Mouse (Mus musculus) layer of hippocampus, adult 2 months (tissue): ENCODE results near the gene Apol9a. TPM values are rescaled to one million over a fixed set of nuclear protein-coding genes. Genes with fewer than 3 reads are reported as not detected.
"Not testable (repeated sequence)": the region's sequence is repeated elsewhere in the genome, so short reads cannot be mapped to it uniquely, and the experiment has no call there.

Experiments
- DNase-seq, 2 experiments: peaks; one replicate each; pipeline ENCODE4 v3.0.0; 2022; ENCODE audit warnings: low spot score in 2 of 2
- H3K27ac ChIP-seq: fragments of 200-600 bp; 2 replicates; pipeline ENCODE4 v1.8.1; 2022
- H3K4me3 ChIP-seq: fragments of 200-600 bp; 2 replicates; pipeline ENCODE4 v1.8.1; 2022; ENCODE audit warnings: mild to moderate bottlenecking
- CTCF ChIP-seq: fragments of 200-600 bp; conservative IDR thresholded peaks from 2 replicates; pipeline ENCODE4 v1.8.1; 2022; ENCODE audit warnings: antibody characterized with exemption, mild to moderate bottlenecking, moderate library complexity
- long read RNA-seq, 2 experiments: library from polyadenylated mRNA; stranded (forward); transcript quantifications; one replicate each; pipeline ENCODE4 v2.0.0; 2021; ENCODE audit warnings: borderline mapping rate in 2 of 2
- total RNA-seq, 2 experiments: library from RNA; stranded (reverse); gene quantifications; 2 replicates each; pipeline ENCODE4 v1.2.3; 2021

The Apol9a gene
- not detected for total RNA-seq
- long read RNA-seq, experiment 1: 0 reads
- long read RNA-seq, experiment 2: 0 reads

DNA sequence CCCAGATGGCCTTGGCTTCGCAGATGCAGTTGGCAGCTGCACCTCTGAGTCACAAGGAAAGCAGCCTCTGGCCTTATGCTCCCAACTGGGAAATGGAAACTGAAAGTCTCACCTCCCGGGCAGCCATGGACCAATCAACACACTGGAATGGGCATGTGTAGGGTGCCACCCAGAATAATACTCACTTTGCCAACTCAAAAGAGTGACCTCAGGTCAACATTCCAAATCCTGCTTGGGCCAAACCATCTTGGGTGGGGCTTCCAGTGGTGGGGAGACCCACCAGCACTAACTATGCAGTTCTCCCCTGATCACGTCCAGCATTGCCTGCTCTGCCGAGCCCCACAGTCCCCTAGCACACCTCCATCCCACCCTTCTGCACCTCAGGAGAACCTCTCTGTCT lies at the start of gene Apol9a:
Apol9a (minus strand) TSS at position 101 of the 400 bp plus-strand sequence.
- not testable (repeated sequence) for H3K4me3 ChIP-seq, DNase-seq, H3K27ac ChIP-seq

DNA sequence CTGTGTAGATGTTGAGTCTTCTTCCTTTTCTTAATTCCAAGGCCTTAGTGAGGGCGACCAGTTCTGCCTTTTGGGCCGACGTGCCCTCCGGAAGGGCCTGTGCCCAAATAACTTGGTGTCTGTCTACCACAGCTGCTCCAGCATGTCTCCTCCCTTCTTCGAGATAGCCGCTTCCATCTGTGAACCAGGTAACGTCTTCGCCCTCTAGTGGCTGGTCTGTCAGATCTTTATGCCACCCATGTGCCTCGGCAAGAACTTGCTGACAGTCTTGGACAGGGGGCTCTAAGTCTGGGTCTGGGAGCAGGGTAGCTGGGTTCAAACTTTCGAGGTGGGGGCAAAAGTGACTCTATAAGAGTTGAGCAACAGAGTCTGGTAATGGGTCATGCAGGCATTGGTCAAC lies 39.0 kb upstream of the Apol9a start:
- H3K27ac ChIP-seq, H3K4me3 ChIP-seq, DNase-seq: not testable (repeated sequence)
- TF ChIP-seq CTCF: peak; percentile 48

DNA sequence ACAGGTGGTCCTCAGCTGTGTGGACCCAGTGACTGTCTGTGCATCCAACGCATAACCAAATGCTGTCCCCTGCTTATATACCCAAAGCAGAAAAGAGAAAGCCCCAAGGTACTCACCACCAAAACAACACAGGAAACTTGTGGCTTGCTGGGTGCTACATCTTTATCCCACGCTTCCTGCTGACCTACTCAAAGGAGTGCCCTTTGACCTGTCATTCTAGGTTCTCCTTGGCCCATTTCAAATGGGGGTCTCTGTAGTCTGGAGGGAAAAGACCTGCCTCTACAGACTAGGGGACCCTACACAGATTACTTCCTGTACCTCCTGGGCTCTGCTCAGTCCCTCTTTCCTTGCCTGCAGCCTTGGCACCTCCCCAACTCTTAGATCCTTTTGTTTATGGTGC lies 36.5 kb upstream of the Apol9a start, which contains the start of gene Apol7b:
Apol7b (minus strand) TSS at position 101 of the 400 bp plus-strand sequence.
- H3K27ac ChIP-seq, H3K4me3 ChIP-seq, DNase-seq: not testable (repeated sequence)

DNA sequence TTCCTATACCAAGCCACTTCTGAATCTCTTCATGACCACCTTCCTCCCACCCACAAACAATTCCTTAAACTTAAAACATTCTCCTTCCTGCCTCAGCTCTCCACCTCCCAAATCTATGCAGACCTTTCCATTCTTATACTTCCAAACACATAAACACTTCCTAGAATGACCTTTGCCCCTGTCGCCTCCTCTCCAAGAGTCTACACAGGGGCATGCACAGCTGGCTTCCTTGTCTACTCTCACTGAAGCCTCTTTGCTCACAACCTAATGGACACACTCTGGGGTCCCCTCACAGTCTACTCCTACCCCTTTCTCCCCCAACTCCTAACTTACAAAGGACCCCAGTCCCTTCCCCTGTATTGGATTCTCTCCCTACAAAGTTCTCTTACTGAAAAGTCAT lies 34.7 kb upstream of the Apol9a start:
- not testable (repeated sequence) for DNase-seq

DNA sequence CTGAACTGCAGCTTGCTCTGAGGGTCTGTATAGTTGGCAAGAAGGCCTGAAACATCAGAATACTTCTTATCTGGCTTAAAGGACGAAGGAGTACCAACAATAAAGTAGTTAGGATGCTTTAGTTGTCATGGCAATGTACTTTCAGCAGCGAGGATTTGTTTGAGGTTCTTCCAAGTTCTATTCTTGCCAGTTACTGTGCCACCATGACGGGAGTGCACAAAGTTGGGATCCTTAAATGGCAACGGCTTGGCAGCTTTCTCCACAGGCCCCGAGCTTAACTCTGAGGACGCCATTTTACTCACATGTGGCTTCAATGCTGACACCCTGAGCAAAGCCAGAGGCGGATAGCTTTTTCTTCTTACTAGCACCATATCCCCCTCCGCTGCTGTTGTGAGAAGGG lies 33.8 kb upstream of the Apol9a start:
- H3K27ac ChIP-seq, H3K4me3 ChIP-seq: not testable (repeated sequence)
- DNase-seq: peak; percentile 24 to 62

More for the DNA sequence above, 34.7 kb upstream of the Apol9a start:
- not testable (repeated sequence) for H3K27ac ChIP-seq, H3K4me3 ChIP-seq

DNA sequence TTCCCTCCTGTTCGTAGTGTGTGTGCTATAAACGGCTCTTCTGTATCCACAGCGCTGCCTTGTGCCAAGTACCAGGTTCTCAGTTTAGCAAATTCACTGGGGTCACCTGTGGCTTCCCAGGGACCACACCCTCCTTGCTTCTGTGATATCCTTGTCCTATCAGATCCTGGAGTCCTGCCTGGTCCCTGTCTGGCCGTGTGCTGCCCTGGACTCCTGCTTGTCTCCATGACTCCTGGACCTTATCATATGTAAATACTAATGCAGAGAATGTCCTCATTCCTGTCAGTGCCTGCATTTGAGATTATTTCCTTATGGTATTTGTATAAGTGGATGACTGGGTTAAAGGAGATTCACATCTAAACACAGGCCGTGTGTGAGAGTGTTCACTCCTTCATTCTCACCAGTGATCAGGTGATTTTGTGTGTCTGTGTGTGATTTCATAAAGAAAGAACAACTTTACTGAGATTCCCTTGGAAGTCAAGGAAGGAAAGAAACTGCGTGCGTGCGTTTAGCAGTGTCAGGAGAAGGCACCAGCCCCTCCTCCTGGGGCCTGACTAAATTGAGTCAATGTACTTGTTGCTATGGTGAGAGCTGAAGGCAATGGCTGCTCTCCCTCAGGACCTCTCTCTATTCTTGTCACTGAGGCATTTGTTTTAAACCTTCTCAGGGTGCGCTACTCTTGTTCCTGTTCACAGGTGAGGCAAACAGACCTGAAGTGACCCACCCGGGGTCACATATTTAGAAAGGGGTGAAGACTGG lies 17.9 kb upstream of the Apol9a start:
- DNase-seq, H3K4me3 ChIP-seq, H3K27ac ChIP-seq: not testable (repeated sequence)

DNA sequence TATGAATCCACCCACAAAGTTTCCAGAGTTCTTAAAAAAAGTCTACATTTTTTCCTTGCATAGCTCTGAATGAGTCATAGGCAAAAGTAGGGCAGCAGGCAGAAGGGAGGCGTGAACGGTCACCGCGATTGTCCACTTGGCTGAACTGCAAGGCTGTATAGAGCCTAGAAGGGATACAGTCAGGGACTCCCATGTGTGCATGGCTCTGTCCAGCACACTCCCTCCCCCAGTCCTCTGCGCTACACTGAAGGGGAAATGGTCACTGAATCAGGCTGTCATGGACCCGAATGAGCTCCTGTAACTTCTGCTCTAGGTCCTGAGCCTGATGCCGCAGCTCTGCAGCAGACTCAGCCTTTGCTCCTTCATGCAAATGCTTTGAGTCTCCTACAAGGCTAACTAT lies 12.0 kb upstream of the Apol9a start:
- DNase-seq, H3K27ac ChIP-seq: not testable (repeated sequence)

DNA sequence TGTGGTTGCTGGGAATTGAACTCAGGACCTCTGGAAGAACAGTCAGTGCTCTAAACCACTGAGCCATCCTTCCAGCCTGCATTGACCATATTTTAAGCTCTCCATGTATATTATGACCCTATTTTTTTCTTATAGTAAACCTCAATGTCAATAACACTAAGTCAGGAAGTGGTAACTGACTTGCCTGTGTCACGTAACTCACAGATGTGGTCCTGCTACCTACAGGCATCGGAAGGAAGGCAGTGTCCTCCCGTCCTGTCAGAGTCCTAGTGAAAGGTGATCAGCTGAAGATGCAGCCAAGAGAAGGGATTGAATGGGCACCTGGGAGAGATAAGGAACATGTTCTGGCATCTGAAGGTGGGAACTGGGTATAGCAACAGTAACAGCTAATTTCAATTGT lies 8.7 kb upstream of the Apol9a start:
- not testable (repeated sequence) for H3K27ac ChIP-seq, DNase-seq, H3K4me3 ChIP-seq

More for the DNA sequence above, 12.0 kb upstream of the Apol9a start:
- not testable (repeated sequence) for H3K4me3 ChIP-seq

DNA sequence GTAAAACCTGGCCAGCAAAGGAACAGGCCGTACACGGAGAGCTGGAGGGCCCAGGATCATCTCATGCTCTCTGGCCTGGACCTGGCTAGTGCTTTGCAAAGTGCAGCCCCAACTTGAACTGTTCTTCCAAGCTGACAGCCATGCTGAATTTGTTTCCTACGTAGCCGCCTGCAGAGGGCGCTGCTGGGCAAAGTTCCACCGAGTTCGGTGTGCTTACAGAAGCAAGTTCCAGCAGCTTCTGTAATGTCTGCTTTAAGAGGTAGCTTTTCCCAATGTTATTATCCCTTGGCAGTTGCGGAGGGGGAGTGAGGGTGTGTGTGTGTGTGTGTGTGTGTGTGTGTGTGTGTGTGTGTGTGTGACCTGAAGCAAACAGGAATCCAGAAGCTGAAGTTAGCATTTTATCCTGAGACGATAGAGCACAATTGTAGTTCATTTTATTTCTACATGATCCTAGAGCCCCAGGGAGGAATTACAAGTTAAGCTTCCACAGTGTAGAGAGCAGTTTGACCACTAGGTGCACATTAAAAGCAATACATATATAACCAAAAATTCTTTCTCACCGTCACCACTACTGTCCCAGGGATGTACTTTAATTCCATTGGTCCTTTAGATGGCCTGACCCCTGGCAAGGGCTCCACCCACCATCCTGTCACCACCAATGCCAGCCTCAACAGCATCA lies 5.9 kb upstream of the Apol9a start:
- not testable (repeated sequence) for H3K4me3 ChIP-seq, DNase-seq

DNA sequence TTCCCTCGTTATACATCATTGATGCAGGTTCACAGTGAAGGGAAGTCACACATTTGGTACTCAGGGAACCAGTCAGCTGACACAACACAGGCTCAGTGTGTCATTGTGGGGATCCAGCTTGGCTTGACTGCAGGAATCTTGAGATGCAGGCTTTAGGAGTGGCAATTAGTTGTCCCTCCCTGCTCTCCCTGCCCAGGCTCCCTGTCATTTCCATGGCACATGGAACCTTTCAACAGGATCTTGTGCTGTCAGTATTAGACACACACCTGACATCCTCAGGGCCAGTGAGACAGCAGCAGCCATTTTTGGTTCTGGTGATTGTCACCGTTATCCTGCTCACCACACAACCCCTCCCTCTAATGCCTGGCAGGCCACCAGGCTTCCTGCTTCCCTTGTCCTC lies 4.7 kb upstream of the Apol9a start:
- DNase-seq, H3K27ac ChIP-seq, H3K4me3 ChIP-seq: not testable (repeated sequence)

More for the DNA sequence above, 5.9 kb upstream of the Apol9a start:
- not testable (repeated sequence) for H3K27ac ChIP-seq

DNA sequence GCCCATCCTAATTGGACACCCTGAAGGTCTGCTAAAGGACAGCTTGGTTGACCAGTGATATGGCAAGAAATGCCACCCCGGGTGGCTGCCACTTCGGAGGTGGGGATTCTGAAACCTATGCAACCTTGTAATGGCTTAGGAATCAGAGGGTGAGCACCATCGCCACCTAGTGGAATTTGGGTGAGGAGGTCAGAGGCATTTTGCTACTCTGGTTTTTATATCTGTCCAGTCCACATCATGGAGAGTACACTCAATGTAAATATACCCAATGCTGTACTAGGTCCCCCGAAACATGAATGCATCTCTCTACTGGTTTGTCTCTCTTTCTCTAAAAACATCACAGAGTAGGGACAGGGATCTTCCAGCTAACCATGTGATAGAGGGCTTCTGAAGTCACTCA lies 1.8 kb upstream of the Apol9a start:
- DNase-seq, H3K27ac ChIP-seq, H3K4me3 ChIP-seq: not testable (repeated sequence)
- peak; percentile 67 for TF ChIP-seq CTCF

DNA sequence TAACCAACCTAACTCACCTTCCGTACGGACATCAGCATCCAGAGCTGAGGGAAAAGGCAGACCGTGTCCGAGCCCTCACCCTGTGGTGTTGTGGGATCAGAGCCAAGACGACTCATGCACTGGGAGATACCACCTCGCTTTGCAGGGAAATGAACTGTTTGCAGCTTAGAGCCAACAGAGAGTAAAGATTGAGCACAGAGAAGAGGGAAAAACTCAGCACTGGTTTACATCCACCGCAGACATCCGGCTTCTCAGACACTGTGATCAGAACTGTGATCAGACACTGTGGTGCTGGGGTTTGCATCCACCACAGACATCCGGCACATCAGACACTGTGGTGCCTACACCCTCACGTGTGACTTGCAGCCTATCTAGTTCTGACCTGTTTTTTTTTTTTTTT lies 4.6 kb downstream of the Apol9a start:
- not testable (repeated sequence) for H3K4me3 ChIP-seq, H3K27ac ChIP-seq, DNase-seq

DNA sequence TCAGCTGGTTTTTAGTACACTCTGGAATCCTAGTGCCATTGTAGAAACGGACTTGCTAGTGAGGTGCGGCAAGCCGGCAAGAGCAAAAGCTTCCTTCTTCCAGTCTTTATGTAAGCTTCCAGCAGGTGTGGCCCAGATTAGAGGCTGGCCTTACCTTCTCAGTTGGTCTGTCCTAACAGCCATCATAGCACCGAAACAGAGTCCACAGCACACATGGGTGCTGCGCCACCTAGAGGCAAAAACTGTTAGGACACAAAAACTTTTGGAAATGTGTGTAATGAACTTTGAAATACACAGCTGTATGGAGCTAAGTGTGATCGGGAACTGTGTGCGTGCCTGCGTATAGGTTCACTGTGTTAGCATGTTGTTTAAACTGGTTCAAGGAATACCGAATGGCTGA lies 11.9 kb downstream of the Apol9a start, which contains the start of gene Apol7a:
Apol7a (minus strand) TSS at position 84 of the 400 bp plus-strand sequence.
- H3K4me3 ChIP-seq, DNase-seq, H3K27ac ChIP-seq: not testable (repeated sequence)
- TF ChIP-seq CTCF: peak; percentile 58

DNA sequence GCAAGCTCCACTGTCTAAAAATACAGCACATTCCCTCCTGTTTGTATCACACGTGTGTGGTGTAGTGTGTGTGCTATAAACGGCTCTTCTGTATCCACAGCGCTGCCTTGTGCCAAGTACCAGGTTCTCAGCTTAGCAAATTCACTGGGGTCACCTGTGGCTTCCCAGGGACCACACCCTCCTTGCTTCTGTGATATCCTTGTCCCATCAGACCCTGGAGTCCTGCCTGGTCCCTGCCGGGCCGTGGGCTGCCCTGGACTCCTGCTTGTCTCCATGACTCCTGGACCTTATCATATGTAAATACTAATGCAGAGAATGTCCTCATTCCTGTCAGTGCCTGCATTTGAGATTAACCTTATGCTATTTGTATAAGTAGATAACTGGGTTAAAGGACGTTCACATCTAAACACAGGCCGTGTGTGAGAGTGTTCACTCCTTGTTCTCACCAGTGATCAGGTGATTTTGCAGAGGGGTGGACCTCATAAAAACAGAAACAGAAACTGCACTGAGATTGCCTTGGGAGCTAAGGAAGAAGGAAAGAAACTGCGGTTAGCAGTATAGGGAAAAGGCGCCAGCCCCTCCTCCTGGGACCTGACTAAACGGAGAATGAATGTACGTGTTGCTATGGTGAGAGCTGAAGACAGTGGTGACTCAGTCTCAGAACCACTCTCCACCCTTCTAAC lies 13.3 kb downstream of the Apol9a start:
- not testable (repeated sequence) for DNase-seq, H3K4me3 ChIP-seq, H3K27ac ChIP-seq

DNA sequence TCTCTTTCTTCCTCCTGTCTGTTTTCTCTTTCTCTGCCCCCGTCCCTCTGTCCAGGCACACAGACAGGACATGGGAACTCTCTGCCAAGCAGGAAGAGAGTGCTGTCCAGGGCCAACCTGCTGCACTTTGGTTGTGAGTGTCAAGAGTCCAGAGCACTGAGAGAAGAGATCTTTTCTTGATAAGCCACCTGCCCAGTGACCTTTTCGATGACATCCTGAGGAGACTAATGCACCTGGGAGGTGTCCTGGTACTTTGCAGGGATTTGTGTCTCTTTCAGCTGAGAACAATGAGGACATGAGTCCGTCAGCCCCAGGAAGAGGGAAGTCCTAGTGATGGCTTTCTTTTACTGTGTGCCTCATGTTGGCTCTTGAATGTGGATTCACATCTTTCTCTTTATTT lies 17.1 kb downstream of the Apol9a start:
- H3K4me3 ChIP-seq, H3K27ac ChIP-seq, DNase-seq: not testable (repeated sequence)
